Mouse (Mus musculus) retina, postnatal 7 days (tissue): Measurements from ENCODE around the gene Zfp768.
A peak's percentile ranks its signal among the peaks of the same experiment; 100 is the strongest.
"Not testable (repeated sequence)": the region's sequence is repeated elsewhere in the genome, so short reads cannot be mapped to it uniquely, and the experiment has no call there.

Experiments
- DNase-seq: peaks from one replicate; pipeline ENCODE4 v3.0.0-alpha.2; 2012; ENCODE audit warnings: low read depth, low spot score

Zfp768 gene

DNA sequence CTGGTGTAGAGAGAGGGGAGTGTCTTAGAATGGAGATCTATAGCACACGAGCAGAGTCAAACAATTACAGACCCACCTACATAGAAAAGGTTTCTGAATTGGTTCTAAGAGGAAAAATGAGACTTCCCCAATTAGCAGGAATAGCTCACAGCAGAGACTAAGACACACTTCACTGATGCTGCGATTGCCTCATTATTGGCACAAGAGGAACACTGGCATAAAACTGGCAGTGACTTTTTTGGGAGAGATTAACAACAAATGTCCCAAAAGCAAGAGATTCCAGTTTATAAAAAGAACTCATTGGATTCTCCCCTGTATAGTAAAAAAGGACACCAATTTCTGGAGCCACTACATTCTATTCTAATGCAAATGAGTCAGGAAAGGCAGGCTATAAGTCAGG is 12.5 kb upstream of the Zfp768 start:
- no peak for DNase-seq

DNA sequence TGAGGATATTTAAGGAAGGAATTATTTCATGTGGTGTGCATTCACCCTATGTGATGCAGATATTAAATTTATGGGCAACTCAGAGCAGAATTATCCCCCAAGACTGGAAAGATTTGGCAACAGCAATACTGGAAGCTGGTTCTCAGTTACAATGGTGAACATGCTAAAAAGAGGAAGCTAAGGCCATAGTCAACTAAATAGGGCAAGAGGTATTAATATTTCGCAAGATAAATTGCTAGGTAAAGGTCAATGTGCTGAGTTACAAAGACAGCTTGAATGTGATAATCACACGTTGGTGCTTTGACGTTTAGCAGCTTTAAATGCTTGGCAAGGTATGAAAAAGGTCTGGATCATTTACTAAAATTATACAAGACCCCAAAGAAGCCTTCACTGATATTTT is 10.4 kb upstream of the Zfp768 start:
- no peak for DNase-seq

DNA sequence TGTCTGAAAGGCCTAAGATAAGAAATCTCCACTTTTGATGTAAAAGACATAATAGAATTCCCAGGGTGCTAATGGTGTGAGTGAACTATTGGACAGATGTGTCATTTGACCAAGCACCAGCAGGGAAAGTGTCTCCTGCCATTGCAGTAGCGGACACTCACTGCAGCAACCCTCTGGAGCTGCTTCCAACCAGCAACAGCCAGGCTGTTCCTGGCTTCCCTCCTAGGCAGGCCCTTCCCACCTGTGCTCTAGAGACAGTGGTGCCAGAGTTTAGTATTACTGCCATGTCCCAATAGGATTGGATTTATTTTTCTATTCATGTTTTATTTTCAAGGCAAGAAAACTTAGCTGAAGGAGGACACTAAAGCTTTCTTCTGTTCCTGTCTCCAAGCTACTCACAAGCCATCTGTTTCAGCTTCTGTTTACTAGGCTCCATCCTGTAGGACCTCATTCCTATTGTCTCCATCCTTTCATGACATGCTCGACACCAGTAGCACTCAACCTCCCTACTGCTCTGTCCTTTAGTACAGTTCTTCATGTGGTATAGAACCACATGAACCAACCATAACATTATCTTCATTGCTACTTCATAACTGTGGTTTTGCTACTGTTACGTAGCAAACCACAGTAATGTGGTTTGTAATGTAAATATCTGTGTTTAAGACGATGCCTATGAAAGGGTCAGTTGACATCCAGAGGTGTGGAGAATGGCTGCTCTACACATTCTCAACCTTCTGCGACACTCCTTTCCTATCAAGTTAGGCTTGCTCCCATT is 6.0 kb upstream of the Zfp768 start:
- no peak for DNase-seq

DNA sequence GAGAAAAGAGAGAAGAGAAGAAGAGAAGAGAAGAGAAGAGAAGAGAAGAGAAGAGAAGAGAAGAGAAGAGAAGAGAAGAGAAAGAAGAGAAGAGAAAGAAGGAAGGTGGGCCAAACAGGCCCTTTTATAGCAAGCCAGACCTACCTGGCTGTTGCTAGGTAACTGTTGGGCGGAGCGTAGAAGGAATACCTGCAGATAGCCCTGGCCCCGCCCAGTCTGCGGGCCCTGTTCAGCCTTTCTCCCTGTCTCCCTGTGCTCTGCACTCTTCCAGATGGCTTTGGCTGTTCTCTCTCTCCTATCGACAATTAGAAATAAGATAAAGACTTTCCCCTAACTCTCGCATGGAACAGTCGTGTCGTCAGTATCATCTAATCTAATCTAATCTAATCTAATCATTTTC is 1.3 kb upstream of the Zfp768 start:
- no peak for DNase-seq

DNA sequence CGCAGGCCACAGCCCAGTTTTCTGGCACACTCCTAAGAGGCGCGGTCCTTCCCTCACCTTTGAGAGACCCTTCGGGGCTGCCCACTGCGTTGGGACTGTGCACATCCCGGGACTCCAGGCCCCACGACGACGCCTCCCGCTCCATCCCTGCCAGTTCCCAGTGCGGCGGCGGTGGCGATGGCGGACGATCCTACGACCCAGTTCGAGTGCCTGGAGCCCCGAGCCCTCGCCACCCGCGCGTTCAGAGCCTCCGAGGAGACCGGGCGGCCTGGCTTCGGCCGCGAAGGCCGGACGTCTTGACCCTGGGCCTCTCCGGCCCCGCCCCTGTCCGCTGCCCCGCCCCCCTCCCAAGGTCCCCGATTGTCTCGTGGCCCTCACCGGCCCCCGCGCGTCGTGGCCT is 297 bp downstream of the Zfp768 start:
- no peak for DNase-seq

DNA sequence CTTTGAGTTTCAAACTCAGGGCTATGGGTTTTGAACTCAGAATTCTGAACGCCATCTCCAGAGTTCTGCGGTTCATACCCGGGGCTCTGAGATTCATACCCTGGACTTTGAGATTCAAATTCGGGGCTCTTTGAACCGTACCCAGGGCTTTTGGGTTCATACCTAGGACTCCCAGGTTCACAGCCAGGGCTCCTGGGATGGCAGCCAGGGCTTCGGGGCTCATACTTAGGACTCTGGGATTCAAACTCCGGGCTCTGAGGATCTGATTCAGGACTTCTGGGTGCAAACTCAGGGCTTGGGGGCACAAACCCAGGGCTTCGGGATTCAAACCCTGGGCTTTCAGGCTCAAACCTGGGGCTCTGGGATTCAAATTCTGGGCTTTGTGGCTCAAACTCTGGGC is 1.0 kb downstream of the Zfp768 start:
- no peak for DNase-seq

DNA sequence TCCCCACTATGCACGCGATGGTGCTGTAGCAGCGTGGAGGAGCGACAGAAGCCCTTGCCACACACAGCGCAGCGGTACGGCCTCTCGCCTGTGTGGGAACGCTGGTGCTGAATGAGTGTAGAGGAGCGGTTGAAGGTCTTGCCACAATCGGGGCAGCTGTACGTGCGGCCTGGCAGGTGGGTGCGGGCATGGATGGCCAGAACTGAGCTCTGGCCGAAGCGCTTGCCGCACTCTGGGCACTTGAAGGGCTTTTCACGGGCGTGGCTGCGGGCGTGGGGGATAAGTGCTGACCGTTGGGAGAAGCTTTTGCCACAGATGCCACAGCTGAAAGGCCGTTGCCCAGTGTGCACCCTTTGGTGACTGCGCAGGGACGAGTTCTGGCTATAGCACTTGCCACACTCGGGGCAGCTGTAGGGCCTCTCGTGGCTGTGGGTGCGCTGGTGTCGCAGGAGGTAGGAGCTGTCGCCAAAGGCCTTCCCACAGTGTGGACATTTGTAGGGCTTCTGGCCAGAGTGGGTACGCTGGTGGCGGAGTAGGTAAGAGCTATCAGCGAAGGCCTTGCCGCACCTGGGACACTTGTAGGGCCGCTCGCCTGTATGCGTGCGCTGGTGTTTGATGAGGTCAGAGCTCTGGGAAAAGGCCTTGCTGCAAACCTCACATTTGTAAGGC is 1.9 kb downstream of the Zfp768 start:
- DNase-seq: no peak

DNA sequence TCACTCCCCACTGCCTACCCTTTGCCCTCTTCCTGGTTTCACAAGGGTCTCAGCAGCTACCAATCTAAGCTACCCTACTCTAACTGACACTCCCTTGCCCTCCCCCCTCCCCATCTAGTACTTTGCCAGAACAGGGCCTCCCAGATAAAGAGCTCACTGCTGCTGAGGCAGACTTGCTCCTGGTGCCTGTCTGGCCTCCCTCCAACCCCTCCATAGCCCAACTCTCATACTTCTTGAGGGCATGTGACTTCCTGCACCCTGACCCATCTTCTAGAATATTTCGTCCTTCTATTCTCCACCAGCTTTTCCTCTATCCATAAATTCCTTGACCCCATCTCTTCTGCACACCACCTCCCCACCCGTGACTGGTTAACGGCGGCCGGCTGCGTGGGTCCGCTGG is 2.5 kb downstream of the Zfp768 start:
- DNase-seq: no peak

DNA sequence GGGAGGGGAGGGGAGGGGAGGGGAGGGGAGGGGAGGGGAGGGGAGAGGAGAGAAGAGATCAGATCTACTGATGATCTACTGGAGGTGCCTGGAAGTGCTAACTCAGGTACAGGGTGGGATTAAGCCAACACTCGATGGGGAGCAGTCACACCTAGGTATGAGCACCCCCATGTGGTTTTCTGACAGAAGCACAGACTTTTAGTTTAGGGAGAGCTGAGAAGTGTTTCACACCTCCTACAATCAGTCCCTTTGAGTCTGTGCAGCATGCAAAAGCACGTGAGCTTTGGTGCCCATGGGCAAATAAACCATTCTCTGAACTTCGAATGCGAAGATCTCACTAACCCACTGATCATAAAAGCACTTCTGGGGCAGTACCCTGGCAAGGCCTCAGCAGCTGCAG is 3.1 kb downstream of the Zfp768 start:
- DNase-seq: no peak

DNA sequence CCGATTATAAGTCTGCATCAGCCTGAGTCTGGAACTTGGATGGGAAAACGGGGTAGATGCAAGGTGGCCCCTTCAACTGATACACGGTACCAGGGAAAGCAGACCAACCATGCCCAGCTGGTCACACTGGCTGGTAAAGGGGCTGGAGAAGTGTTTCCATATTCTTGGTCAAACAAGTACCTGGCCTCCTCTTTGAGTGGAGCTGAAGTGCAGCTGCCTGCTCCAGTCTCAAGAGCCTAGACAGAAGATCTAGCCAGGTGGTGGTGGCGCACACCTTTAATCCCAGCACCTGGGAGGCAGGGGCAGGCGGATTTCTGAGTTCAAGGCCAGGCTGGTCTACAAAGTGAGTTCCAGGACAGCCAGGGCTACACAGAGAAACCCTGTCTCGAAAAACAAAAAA is 3.5 kb downstream of the Zfp768 start:
- not testable (repeated sequence) for DNase-seq

DNA sequence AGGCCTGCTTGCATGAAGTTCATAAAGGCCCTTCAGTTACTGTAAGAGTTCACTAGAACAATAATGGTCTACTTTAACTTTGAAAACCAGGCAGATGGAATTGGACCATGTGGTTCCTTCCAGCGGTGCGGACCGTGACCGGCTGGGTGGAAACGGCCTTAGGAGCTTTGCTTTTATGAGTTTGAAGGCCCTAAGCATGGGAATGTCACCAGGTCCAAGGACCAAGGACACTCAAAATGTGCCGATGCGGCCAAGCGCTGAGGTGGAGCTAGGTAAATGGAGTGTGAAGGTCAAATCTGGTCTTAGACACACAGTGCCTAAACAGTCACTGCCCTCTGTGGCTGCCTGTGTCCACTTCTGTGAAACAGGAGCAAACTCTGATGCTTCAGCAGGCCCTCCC is 4.0 kb downstream of the Zfp768 start:
- no peak for DNase-seq

DNA sequence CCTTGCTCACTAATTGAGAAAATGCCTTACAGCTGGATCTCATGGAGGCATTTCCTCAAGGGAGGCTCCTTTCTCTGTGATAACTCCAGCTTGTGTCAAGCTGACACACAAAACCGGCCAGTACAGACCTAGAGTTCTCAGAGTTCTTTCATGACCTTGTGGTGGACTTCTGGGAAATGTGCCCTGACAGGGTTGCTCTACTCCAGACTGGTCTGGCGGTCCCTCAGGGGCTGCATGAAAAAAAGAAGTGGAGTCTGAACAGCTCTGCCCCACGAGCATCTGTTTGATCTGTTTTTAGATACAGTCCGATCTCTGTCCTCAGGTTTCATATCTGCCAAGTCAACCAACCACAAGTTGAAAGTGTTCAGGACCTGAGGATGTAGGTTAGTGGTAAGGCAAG is 7.8 kb downstream of the Zfp768 start:
- DNase-seq: no peak

DNA sequence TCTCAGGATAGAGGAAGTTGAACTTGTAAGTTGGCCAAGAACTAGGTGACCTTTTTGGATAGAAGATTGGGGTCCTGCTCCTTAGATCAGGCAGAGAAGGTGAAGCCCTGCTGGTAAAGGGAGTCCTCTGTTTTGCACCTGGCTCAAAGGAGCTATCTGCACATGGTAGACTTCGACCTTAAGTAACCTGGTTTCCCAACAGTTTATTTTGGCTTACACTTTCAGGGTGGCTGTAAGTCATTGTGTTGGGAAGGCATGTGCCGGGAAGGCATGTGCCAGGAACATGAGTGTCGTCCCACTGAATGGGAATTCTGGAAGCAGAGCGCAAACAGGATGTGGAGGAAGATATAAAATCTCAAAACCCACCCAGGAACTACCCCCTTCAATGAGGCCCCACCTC is 9.8 kb downstream of the Zfp768 start:
- no peak for DNase-seq

DNA sequence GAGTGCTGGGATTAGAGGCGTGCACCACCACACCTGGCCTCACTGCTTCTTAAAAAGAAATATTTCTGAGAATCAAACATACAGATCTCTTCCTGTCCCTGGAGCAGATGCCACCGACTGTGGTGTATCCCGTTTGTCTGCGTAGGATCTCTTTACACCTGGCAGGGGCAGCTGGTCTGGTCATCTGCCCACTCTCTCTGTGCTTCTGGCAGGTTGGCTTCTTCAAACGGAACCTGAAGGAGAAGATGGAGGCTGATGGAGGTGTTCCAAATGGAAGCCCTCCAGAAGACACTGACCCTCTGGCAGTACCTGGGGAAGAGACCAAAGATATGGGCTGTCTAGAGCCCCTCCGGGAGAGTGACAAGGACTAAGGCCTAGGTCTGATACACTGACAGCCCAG is 12.1 kb downstream of the Zfp768 start:
- DNase-seq: no peak

DNA sequence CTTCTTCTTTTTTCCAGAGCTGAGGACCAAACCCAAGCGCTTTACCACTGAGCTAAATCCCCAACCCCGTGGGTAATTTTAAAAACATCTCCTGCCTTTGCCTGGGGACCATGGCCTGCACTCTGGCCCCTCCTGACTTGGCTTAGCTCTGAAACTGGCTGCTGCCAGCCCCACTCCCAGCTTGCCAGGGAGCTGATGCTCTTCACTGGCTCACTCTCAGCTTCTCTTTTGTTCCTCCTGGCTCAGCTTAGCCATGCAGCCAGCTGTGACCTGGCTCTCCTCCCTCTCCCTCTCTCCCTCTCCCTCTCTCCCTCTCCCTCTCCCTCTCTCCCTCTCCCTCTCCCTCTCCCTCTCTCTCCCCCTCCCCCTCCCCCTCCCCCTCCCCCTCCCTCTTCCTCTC is 18.7 kb downstream of the Zfp768 start:
- DNase-seq: no peak

DNA sequence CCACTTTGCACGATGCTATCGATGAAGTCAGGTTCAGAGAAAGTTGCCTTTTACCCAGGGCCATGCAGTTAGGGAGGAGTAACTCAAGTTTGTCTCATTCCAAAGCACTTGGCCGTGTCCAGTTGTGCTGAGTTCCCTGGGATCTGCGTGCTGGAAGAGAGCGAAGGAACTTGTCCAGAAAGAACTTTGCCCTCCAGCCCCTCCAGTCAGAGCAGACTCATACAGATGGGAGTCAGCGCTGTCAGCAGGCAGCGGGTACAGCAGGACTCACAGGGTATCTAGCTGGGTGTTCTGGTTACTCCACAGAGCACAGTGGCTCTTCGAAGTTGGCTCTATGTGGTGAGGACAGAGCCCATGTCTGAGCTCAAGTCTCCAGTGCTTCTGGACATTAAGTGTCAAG is 19.8 kb downstream of the Zfp768 start:
- DNase-seq: no peak

DNA sequence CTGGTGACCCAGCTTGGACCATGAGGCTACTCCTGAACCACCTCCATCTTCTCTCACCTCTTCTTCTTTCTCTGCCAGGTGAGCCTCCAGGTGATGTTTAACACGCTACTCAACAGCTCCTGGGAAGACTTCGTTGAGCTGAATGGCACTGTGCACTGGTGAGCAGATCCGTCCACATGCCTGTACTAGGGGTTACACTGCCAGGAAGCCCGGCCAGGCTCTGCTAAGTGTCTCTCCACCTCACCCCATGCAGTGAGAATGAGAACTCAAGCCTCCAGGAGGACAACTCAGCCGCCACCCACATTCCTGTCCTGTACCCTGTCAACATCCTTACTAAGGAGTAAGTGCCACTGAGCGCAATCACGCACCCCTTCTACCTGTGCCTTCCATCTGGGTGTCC is 20.4 kb downstream of the Zfp768 start:
- no peak for DNase-seq

DNA sequence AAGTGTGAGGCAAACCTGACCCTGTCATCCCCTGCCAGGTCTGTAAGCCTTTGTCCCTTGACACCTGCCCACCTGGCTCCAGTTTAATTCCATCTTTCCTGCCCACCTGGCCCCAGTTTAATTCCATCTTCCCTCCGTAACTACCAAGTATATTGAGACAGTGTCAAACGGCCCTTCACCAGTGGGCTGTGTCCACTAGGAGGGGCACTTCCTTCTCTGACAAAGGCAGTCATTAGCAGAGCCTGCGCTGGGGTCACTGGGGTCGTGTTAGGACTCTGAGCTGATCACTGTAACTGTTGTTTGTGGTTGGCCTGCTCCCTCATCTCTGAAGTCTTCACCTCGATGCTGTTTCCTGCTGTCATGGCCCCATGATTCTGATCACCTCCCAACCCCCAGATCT is 23.3 kb downstream of the Zfp768 start:
- no peak for DNase-seq

DNA sequence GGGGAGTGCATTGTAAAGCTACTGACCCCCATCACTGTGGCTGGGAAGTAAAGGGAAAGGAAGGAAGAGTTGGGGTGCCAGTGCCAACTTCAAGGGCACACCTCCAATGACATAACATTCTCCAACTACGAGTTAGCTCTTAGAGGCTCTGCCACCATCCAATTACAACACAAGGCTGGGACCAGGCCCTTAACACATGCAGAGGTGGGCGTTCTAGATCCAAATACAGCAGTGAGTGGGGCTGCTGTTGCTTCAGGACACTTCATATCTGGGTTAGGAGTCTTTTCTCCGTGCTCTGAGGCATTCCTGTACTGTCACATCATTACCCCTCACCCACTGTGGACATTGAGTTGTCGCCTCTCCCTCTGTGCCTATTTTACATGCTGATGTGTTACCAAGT is 24.3 kb downstream of the Zfp768 start:
- DNase-seq: no peak

DNA sequence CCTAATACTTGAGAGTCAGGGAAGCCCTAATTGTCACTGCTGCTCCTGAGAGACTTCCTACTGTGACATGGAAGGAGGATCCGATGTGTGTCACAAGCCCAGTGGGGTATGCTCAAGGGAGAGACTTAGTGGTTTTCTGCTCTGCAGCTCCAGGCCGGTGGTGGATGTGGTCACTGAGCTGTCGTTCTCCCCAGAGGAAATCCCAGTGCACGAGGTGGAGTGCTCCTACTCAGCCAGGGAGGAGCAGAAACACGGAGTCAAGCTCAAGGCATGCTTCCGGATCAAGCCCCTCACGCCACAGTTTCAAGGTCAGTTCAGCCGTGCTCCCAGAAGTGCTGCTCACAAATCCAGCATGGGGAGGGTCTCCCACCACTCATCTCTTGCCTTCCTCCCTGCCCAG is 31.5 kb downstream of the Zfp768 start:
- no peak for DNase-seq

DNA sequence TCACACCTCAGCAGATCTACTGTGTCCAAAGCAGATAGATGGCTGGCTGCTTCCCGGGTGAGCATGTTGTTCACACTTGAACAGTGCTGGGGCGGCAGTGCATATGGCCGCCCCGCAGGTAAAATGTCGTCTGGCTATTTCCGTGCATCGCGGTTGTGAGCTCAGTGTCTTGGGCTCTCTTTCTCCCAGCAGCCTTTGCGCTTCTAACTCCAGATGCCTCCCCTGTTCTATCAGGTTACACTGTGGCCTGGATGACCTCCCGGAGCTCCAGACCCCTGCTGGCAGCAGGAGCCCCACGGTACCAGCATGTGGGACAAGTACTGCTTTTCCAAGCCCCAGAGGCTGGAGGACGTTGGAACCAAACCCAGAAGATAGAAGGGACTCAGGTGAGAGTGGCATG is 35.4 kb downstream of the Zfp768 start:
- DNase-seq: no peak

DNA sequence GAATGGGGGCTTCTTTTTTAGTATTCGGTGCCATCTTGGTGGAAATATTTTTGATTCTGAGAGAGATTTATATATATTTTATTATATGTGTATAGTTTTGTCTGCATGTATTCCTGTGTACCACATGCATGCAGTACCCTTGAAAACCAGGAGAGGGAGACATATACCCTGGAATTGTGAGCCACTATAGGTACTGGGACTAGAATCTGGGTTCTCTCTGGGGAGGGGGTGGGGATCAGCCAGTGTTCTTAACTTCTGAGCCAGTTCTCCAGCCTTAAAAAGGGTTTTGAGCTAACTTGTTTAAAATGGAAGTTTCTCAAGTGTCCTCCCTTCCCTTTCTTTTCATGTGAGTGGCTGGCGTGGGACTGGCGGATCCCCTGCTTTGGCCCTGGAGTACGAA is 36.5 kb downstream of the Zfp768 start:
- peak; percentile 68 for DNase-seq

DNA sequence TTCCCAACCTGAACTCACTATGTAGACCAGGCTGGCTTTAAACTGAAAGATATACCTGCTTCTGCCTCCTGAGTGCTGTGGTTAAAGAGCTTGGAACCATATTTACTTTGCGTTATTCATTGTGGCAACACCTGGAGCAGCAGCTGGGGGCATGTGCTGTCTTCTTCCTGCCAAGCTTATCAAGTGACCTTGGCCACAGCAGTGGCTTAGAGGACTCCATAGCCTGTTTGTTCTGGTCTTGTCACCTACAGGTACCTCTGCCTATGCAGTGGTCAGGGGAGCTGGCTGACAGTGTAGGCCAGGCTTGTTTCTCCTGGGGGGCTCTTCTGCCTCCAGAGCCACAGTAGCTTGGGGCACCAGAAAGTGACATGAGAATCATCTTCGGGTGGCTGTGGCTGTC is 37.0 kb downstream of the Zfp768 start:
- DNase-seq: no peak
